Mouse (Mus musculus) liver, adult 2 months (tissue): Measurements from ENCODE around the gene Mtmr2. TPM values are rescaled to one million over a fixed set of nuclear protein-coding genes. Genes with fewer than 3 reads are reported as not detected.
A peak's percentile ranks its signal among the peaks of the same experiment; 100 is the strongest.
"Not testable (repeated sequence)": the region's sequence is repeated elsewhere in the genome, so short reads cannot be mapped to it uniquely, and the experiment has no call there.

Experiments
- DNase-seq: peaks from one replicate; pipeline ENCODE4 v3.0.0-alpha.2; 2011; ENCODE audit warnings: low read depth, low spot score; ENCODE audit errors: extremely low read depth
- H3K27ac ChIP-seq: fragments of 200-500 bp; replicated peaks from 2 replicates; pipeline ENCODE4 v1.5.1; 2012; ENCODE audit warnings: low read depth, mild to moderate bottlenecking, control low read depth, inconsistent platforms, low read length; ENCODE audit not compliant: insufficient read depth
- H3K27me3 ChIP-seq: fragments of 200-500 bp; 2 replicates; pipeline ENCODE4 v1.6.1; 2012; ENCODE audit warnings: mild to moderate bottlenecking, moderate library complexity, low read length, inconsistent platforms; ENCODE audit not compliant: control insufficient read depth, insufficient read depth
- H3K36me3 ChIP-seq: fragments of 200-500 bp; 2 replicates; pipeline ENCODE4 v1.6.1; 2012; ENCODE audit warnings: low read length, inconsistent platforms; ENCODE audit not compliant: control insufficient read depth, insufficient read depth
- H3K4me1 ChIP-seq: fragments of 200-500 bp; 2 replicates; pipeline ENCODE4 v1.6.1; 2011; ENCODE audit warnings: low read length; ENCODE audit not compliant: control insufficient read depth, insufficient read depth
- H3K4me3 ChIP-seq: fragments of 200-500 bp; 2 replicates; pipeline ENCODE4 v1.5.1; 2011; ENCODE audit warnings: low read depth, mild to moderate bottlenecking, control low read depth, low read length, moderate library complexity; ENCODE audit not compliant: insufficient read depth
- H3K79me2 ChIP-seq: fragments of 200-500 bp; 2 replicates; pipeline ENCODE4 v1.6.1; 2012; ENCODE audit warnings: inconsistent platforms, mild to moderate bottlenecking, low read length, moderate library complexity; ENCODE audit not compliant: control insufficient read depth, insufficient read depth
- H3K9ac ChIP-seq: fragments of 200-500 bp; 2 replicates; pipeline ENCODE4 v1.6.1; 2012; ENCODE audit warnings: low read depth, mild to moderate bottlenecking, control low read depth, inconsistent platforms, low read length
- CTCF ChIP-seq: fragments of 200-500 bp; IDR thresholded peaks from 2 replicates; pipeline ENCODE4 v1.5.1; 2011; ENCODE audit warnings: low read depth, low read length, control low read depth
- POLR2A ChIP-seq: fragments of 200-500 bp; IDR thresholded peaks from 2 replicates; pipeline ENCODE4 v1.6.1; 2011; ENCODE audit warnings: low read length, control low read depth; ENCODE audit not compliant: insufficient read depth; ENCODE audit errors: extremely low read depth
- WGBS: fragments of 180-500 bp; shearing (Covaris S2); methylation state at CpG from one replicate; pipeline ENCODE4 v1.1.7; 2018; 5-methylcytosine and 5-hydroxymethylcytosine counted together
- polyA plus RNA-seq: library from polyadenylated mRNA; depleted of rRNA; stranded (reverse); fragments of >200 nt; gene quantifications from 2 replicates; pipeline ENCODE4 v1.2.3, GENCODE M21; 2012
- total RNA-seq: library from RNA; depleted of rRNA; stranded (reverse); fragments of >200 nt; gene quantifications from 2 replicates; pipeline ENCODE4 v1.2.3, GENCODE M21; 2014

The Mtmr2 gene
- total and polyA plus RNA-seq, 2 experiments = 27.9 to 33.0 TPM

DNA sequence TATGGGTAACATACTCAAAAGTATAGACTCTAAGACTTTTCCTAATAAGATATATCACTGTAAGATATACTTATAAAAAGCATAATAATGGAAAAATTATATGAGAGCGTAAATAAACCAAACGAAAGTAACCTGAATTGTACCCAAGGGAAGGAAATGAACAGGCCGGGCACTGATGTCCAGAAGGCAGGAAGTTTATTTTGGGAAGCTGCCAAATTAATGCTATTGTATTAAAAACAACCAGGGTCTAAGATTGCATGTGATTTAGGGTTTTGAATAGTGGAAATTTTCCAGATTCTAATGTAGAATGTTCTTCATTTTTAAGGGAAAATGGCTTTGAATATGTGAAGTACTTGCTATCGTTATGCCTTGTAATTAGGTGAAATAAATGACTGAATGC is 4.3 kb downstream of the Mtmr2 start:
- WGBS = 45% methylated on average over 4 of the region's 4 CpGs
- Histone ChIP-seq H3K36me3 (no peaks in the 10 kb centered on the region), H3K4me1 (peaks cover 6% of the 10 kb centered on the region), H3K9ac (no peak overlapping the region), H3K27ac (no peak overlapping the region), H3K79me2 (peaks cover 6% of the 10 kb centered on the region; the same call in 1 of the 2 replicates), H3K4me3 (no peak overlapping the region), H3K27me3 (no peaks in the 10 kb centered on the region)
- DNase-seq = peak; percentile 8
- TF ChIP-seq POLR2A = no peak

DNA sequence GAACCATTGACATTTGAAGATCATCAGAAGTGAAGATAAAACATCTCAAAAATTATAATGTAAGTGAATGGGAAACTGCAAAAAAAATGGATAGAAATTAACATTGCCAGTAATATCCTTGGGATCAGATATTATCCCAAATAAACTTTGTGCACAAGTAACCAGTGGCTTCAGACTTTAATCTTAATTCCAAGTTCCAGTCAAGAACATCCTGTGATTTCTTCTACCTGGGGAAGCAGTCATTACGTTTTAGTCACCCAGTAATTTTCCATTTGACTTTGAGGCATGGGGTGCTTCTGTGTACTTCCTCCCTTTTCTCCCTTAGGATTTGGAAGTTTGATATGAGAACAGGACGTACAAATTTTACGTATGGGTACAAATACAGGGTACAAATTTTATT is 12.2 kb downstream of the Mtmr2 start:
- no peak for DNase-seq

DNA sequence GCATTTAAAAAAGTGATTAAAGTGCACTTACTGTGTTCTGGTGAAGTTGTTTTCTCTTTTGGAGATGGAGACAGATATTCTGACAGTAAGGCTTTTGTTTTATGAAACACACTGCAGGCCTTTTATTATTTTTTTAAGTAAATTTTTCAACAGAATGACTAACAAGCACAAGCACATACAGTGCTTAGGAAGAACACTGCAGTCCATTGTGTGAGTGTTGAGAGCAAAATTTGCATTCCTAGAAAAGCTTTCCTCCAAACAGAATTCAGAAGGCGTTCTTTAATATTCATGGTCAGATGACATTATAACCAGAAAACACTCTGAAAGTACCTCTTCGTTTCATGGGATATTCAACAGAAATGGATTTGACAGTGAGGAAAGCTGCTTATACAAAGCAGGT is 17.4 kb downstream of the Mtmr2 start:
- TF ChIP-seq CTCF (no peak), POLR2A (no peak)
- Histone ChIP-seq H3K79me2 (peaks cover 18% of the 10 kb centered on the region; the same call in 1 of the 2 replicates), H3K4me3 (no peak overlapping the region), H3K9ac (no peak overlapping the region), H3K27me3 (no peaks in the 10 kb centered on the region), H3K27ac (no peak overlapping the region), H3K36me3 (peaks cover 5% of the 10 kb centered on the region; the same call in 1 of the 2 replicates), H3K4me1 (no peaks in the 10 kb centered on the region)
- WGBS = 94% methylated on average over 2 of the region's 2 CpGs
- no peak for DNase-seq

More for the DNA sequence above, 12.2 kb downstream of the Mtmr2 start:
- H3K79me2 ChIP-seq = peaks cover 12% of the 10 kb centered on the region; the same call in 1 of the 2 replicates
- H3K4me3 ChIP-seq = no peak overlapping the region
- no peak overlapping the region for H3K27ac ChIP-seq
- H3K27me3 ChIP-seq = no peaks in the 10 kb centered on the region
- H3K36me3 ChIP-seq = peaks cover 5% of the 10 kb centered on the region; the same call in 1 of the 2 replicates
- H3K4me1 ChIP-seq = no peaks in the 10 kb centered on the region
- TF ChIP-seq CTCF = no peak
- no peak for TF ChIP-seq POLR2A
- no peak overlapping the region for H3K9ac ChIP-seq
- 78% methylated on average over 3 of the region's 3 CpGs for WGBS

DNA sequence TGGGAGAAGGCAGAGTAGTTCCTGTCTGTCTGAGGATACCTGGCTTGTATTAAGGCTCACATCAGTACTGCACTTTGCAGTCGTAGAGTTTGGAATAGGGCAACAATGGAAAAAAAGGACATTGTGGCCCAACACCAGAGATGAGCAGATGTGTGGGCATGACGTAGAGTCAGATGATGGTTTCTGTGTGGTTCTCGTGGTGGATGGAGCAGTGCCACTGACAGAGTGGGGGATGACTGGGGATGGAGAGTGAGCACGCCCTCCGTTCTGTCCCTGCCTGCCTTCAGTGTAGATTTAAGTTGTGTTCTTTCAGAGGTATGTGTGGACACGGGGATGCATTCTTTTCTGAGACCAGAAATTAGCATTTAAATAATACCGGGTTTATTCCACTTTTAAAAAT is 18.4 kb downstream of the Mtmr2 start:
- H3K36me3 ChIP-seq = no peaks in the 10 kb centered on the region
- peaks cover 17% of the 10 kb centered on the region; the same call in 1 of the 2 replicates for H3K79me2 ChIP-seq
- DNase-seq = no peak
- H3K4me1 ChIP-seq = no peaks in the 10 kb centered on the region
- H3K27me3 ChIP-seq = no peaks in the 10 kb centered on the region
- no peak overlapping the region for H3K4me3 ChIP-seq
- H3K9ac ChIP-seq = no peak overlapping the region
- no peak for TF ChIP-seq POLR2A
- TF ChIP-seq CTCF = no peak
- H3K27ac ChIP-seq = no peak overlapping the region
- 95% methylated on average over 7 of the region's 7 CpGs for WGBS

DNA sequence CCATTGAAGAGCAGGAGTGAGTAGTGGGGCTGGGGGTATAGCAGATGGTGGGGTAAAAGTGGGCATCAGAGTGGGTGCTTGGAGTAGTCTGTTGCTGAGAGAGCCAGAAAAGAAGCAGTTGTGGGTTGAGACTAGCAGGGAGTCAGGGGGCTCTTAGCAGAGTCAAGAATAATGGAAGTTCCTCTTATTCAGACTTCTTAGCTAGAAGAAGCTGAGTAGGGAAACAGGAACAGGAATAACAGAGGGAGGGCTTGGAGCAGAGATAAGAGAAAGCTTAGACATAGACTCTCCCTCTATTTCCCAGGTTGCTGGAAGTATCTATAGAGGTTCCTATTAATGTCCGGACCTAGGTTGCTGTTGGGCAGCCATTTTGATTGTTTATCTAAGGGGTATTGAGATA is 26.5 kb downstream of the Mtmr2 start:
- 81% methylated on average over 1 of the region's 1 CpGs for whole genome bisulfite sequencing
- Histone ChIP-seq H3K27ac (no peak overlapping the region), H3K27me3 (no peaks in the 10 kb centered on the region), H3K9ac (no peak overlapping the region), H3K36me3 (no peaks in the 10 kb centered on the region), H3K79me2 (peaks cover 12% of the 10 kb centered on the region; the same call in 1 of the 2 replicates), H3K4me1 (no peaks in the 10 kb centered on the region; the same call in 1 of the 2 replicates), H3K4me3 (no peak overlapping the region)
- TF ChIP-seq POLR2A = no peak
- TF ChIP-seq CTCF = no peak
- DNase-seq = no peak

DNA sequence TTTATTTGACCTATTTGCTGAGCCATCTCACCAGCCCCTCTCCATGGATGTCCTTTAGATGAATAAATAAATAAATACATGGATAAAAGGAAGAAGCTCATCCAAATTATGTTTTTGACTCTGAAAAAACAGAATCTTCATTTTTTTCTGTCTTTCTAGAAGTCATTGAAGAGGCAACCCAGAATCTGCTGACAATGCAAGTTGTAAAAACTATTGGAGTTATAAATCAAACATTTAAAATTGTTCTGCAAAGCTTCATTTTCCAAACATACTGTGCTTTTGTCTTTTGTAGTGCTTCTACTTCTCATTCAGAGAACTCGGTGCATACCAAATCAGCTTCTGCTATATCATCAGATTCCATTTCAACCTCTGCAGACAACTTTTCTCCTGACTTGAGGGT is 33.8 kb downstream of the Mtmr2 start:
- H3K36me3 ChIP-seq = peaks cover 16% of the 10 kb centered on the region

DNA sequence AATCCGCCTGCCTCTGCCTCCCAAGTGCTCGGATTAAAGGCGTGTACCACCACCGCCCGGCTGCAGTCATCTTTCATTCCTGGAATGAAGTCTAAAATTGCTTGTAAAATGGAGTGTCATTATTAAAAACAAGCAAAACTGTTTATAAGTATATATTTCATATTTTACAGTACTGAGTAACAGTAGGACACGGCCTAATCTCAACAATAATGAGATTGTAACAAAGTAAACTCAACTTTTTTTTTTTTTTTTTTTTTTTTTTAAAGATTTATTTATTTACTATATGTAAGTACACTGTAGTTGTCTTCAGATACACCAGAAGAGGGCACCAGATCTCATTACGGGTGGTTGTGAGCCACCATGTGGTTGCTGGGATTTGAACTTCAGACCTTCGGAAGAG is 42.7 kb downstream of the Mtmr2 start:
- not testable (repeated sequence) for H3K27me3 ChIP-seq, DNase-seq, H3K9ac ChIP-seq, H3K79me2 ChIP-seq, H3K27ac ChIP-seq, H3K4me3 ChIP-seq, H3K4me1 ChIP-seq
- peaks cover 37% of the 10 kb centered on the region for H3K36me3 ChIP-seq
- WGBS = 98% methylated on average over 8 of the region's 8 CpGs

More for the DNA sequence above, 33.8 kb downstream of the Mtmr2 start:
- no peaks in the 10 kb centered on the region for H3K4me1 ChIP-seq
- H3K27ac ChIP-seq = no peak overlapping the region
- H3K27me3 ChIP-seq = no peaks in the 10 kb centered on the region
- no peak for DNase-seq
- TF ChIP-seq CTCF (no peak), POLR2A (no peak)
- WGBS = 98% methylated on average over 1 of the region's 1 CpGs
- no peak overlapping the region for H3K9ac ChIP-seq
- H3K79me2 ChIP-seq = no peaks in the 10 kb centered on the region; the same call in 1 of the 2 replicates
- no peak overlapping the region for H3K4me3 ChIP-seq
